Mouse (Mus musculus) erythroblast, embryonic 14.5 days (primary cell): ENCODE measurements around the gene Pth1r.

Experiments used
- GATA1 ChIP-seq: IDR thresholded peaks from 2 replicates; pipeline ENCODE4 v1.6.1; 2012; ENCODE audit warnings: low read length, inconsistent platforms, mixed read lengths
- TAL1 ChIP-seq: IDR thresholded peaks from 3 replicates; pipeline ENCODE4 v1.6.1; 2012; ENCODE audit warnings: low read length, inconsistent platforms, mixed read lengths

DNA sequence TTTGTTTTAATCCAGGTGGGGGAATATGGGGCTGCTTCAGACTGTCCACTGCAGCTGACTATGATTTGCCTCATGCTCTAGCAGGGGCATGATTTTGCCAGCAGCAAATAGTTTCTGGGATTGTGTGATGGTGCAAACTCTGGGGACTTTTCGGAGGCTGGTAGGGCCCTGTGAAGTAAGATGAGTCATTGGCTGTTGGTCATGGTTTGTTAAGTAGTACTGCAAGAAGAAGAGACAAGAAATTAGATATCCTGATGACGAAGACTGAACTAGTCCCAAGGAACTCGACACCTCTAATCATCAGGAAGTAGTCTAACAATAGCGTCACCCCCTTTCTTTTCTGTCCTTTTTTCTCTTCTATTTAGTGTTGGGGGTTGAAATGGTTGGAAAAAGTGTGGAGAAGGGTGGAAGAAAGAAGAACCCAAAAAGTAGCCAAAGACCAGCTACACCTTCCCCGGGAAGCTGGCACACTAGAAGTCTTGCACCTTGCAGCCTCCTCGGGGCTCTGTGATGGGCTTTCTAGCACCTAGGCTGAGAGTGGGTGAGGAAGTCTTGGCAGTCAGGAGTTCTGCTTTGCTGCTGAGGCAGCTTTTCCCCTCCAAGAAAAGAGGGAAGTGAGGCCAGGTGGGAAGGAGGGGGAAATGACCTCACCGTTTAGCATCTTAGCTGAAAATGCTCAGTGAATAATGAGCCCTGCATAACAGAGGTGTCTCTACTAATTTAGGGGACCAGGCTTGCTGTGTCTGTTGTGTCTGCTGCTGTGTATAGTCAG, 66.0 kb downstream of the Pth1r start:
- TF ChIP-seq TAL1 (no peak), GATA1 (no peak)
